Mouse (Mus musculus) cortical plate, adult 2 months (tissue): ENCODE results near the gene Plcxd1. TPM values are rescaled to one million over a fixed set of nuclear protein-coding genes. Genes with fewer than 3 reads are reported as not detected.
A peak's percentile ranks its signal among the peaks of the same experiment; 100 is the strongest.

Source experiments
- H3K27ac ChIP-seq: fragments of 200-500 bp; 2 replicates; pipeline ENCODE4 v1.5.1; 2012; ENCODE audit warnings: low read length, control low read depth, inconsistent platforms; ENCODE audit not compliant: insufficient read depth
- H3K4me1 ChIP-seq: fragments of 200-500 bp; 2 replicates; pipeline ENCODE4 v1.6.1; 2011; ENCODE audit warnings: low read length; ENCODE audit not compliant: control insufficient read depth, insufficient read depth
- H3K4me3 ChIP-seq: fragments of 200-500 bp; 2 replicates; pipeline ENCODE4 v1.5.1; 2011; ENCODE audit warnings: mild to moderate bottlenecking, low read length, control low read depth; ENCODE audit not compliant: insufficient read depth
- CTCF ChIP-seq: fragments of 200-500 bp; IDR thresholded peaks from 2 replicates; pipeline ENCODE4 v1.5.1; 2011; ENCODE audit warnings: mild to moderate bottlenecking, control low read depth, low read length; ENCODE audit not compliant: insufficient read depth; ENCODE audit errors: extremely low read depth
- POLR2A ChIP-seq: fragments of 200-500 bp; IDR thresholded peaks from 2 replicates; pipeline ENCODE4 v1.6.1; 2011; ENCODE audit warnings: mild to moderate bottlenecking, low read length, control low read depth; ENCODE audit not compliant: insufficient read depth; ENCODE audit errors: extremely low read depth
- polyA plus RNA-seq: library from polyadenylated mRNA; depleted of rRNA; stranded (reverse); fragments of >200 nt; gene quantifications from 2 replicates; pipeline ENCODE4 v1.2.3, GENCODE M21; 2012

Gene Plcxd1
- polyA plus RNA-seq, 1 experiment: 18.6 TPM

- TF ChIP-seq CTCF (no peak), POLR2A (no peak)
Measured at GRCm38 (mm10) chr5:110098991-110099477, 735 bp upstream of the Plcxd1 start.

GRCm38 (mm10) chr5:110100921-110101631 lies 1.3 kb downstream of the Plcxd1 start:
- Histone ChIP-seq H3K4me3 (peak overlapping the region; percentile 57), H3K27ac (peak overlapping the region; percentile 66; the same call in 1 of the 2 replicates), H3K4me1 (no peaks in the 10 kb centered on the region)
- TF ChIP-seq POLR2A (no peak), CTCF (no peak)

More at GRCm38 (mm10) chr5:110098991-110099477, 735 bp upstream of the Plcxd1 start:
- Histone ChIP-seq H3K4me3 (no peak overlapping the region), H3K4me1 (no peaks in the 10 kb centered on the region), H3K27ac (no peak overlapping the region)

DNA sequence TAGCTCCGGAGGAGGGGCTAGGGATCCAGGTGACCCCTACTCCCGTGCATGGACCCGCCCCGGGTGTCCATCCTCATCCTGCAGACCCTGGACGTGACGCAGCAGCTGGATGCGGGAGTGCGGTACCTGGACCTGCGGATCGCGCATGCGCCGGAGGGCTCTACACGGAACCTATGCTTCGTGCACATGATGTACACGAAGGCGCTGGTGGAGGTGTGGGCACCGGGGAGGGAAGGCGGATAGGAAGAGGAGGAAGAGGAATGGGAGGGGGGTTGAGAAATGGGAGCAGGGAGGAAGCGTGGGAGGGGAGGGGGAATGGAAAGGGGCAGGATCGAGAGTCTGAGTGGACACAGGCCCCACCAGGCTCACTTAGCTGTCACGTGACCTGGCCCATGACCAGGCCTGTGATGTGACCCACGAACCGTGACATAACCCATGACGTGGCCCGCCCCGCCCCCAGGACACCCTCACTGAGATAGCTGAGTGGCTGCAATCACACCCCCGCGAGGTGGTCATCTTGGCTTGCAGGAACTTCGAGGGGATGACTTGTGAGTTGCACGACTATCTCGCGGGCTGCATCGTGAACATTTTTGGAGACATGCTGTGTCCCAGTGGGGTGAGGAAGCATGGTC lies 2.1 kb downstream of the Plcxd1 start:
- H3K4me3 ChIP-seq: peak overlapping the region; percentile 57
- TF ChIP-seq POLR2A (peak; percentile 52; the same call in 1 of the 2 replicates), CTCF (no peak)
- H3K4me1 ChIP-seq: no peaks in the 10 kb centered on the region
- H3K27ac ChIP-seq: peak overlapping the region; percentile 5; the same call in 1 of the 2 replicates

DNA sequence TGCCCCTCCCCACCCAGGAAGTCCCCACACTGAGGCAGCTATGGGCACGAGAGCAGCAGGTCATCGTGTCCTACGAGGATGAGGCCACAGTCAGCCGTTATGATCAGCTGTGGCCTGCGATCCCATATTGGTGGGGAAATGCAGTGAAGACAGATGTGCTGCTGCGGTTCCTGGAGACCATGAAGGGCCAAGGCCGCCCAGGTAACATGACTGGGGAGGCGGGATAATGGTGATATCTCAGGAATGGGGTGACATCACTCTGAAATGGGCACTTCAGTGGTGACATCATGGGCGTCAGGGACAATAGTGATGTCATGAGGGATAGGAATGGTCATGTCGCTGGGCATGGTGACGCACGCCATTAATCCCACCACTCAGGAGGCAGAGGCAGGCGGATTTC lies 2.7 kb downstream of the Plcxd1 start:
- no peak for TF ChIP-seq POLR2A
- TF ChIP-seq CTCF: no peak
- peak overlapping the region; percentile 57; the same call in 1 of the 2 replicates for H3K4me3 ChIP-seq
- no peak overlapping the region for H3K27ac ChIP-seq
- no peaks in the 10 kb centered on the region for H3K4me1 ChIP-seq

- no peaks in the 10 kb centered on the region for H3K4me1 ChIP-seq
- TF ChIP-seq POLR2A (peak; percentile 35; the same call in 1 of the 2 replicates), CTCF (no peak)
- no peak overlapping the region for H3K4me3 ChIP-seq
- no peak overlapping the region for H3K27ac ChIP-seq
Measured at GRCm38 (mm10) chr5:110102853-110103625, 3.3 kb downstream of the Plcxd1 start.

- TF ChIP-seq POLR2A: no peak
- TF ChIP-seq CTCF: no peak
- Histone ChIP-seq H3K27ac (no peak overlapping the region), H3K4me3 (no peak overlapping the region), H3K4me1 (no peaks in the 10 kb centered on the region)
Measured at GRCm38 (mm10) chr5:110103901-110104615, 4.3 kb downstream of the Plcxd1 start.

GRCm38 (mm10) chr5:110104616-110105380 lies 5.0 kb downstream of the Plcxd1 start:
- H3K4me3 ChIP-seq: no peak overlapping the region
- H3K4me1 ChIP-seq: no peaks in the 10 kb centered on the region
- H3K27ac ChIP-seq: no peak overlapping the region
- TF ChIP-seq CTCF: no peak
- TF ChIP-seq POLR2A: peak; percentile 14; the same call in 1 of the 2 replicates

- H3K4me1 ChIP-seq: no peaks in the 10 kb centered on the region
- peak overlapping the region; percentile 67 for H3K4me3 ChIP-seq
- 0 out of 2 replicates have a peak overlapping the region, but pooled peaks have one; percentile 41 for H3K27ac ChIP-seq
- TF ChIP-seq POLR2A (no peak), CTCF (no peak)
Measured at GRCm38 (mm10) chr5:110106140-110106871, 6.5 kb downstream of the Plcxd1 start.
